Mouse (Mus musculus) frontal cortex, adult 2 months (tissue): Measurements from ENCODE around the gene Cadps2. TPM values are rescaled to one million over a fixed set of nuclear protein-coding genes. Genes with fewer than 3 reads are reported as not detected.

Experiments
- DNase-seq, 2 experiments: peaks; one replicate each; pipeline ENCODE4 v3.0.0; 2022; ENCODE audit warnings: low spot score in 1 of 2; ENCODE audit errors: extremely low spot score in 1 of 2
- polyA plus RNA-seq: library from polyadenylated mRNA; depleted of rRNA; stranded (reverse); fragments of >200 nt; gene quantifications from 2 replicates; pipeline ENCODE4 v1.2.3, GENCODE M21; 2012; rRNA removed

The Cadps2 gene
- 25.8 and 29.4 TPM in 2 replicates for polyA plus RNA-seq

- DNase-seq: peak in 1 of 2 experiments; percentile 25
Measured at GRCm38 (mm10) chr6:23839009-23839811, at the start of gene Cadps2. TSS of gene Cadps2 (minus strand) at chr6:23839421.

GRCm38 (mm10) chr6:23886418-23886817 lies 47.2 kb upstream of the Cadps2 start:
- peak in 1 of 2 experiments; percentile 43 for DNase-seq

- DNase-seq: no peak
Measured at GRCm38 (mm10) chr6:23876765-23877408, 37.7 kb upstream of the Cadps2 start.

GRCm38 (mm10) chr6:23876363-23876762 lies 37.1 kb upstream of the Cadps2 start:
- DNase-seq: no peak

GRCm38 (mm10) chr6:23873812-23874211 lies 34.6 kb upstream of the Cadps2 start:
- no peak for DNase-seq

GRCm38 (mm10) chr6:23873231-23873630 lies 34.0 kb upstream of the Cadps2 start:
- no peak for DNase-seq

GRCm38 (mm10) chr6:23869971-23870370 lies 30.8 kb upstream of the Cadps2 start:
- DNase-seq: no peak

GRCm38 (mm10) chr6:23866298-23866697 lies 27.1 kb upstream of the Cadps2 start:
- DNase-seq: peak in 1 of 2 experiments; percentile 16

GRCm38 (mm10) chr6:23853464-23853863 lies 14.2 kb upstream of the Cadps2 start:
- peak; percentile 19 to 63 for DNase-seq

GRCm38 (mm10) chr6:23840001-23840400 lies 780 bp upstream of the Cadps2 start:
- no peak for DNase-seq

- no peak for DNase-seq
Measured at GRCm38 (mm10) chr6:23838401-23839008, 716 bp downstream of the Cadps2 start.

GRCm38 (mm10) chr6:23837631-23838030 lies 1.6 kb downstream of the Cadps2 start:
- DNase-seq: no peak

GRCm38 (mm10) chr6:23837127-23837526 lies 2.1 kb downstream of the Cadps2 start:
- no peak for DNase-seq

GRCm38 (mm10) chr6:23836694-23837093 lies 2.5 kb downstream of the Cadps2 start:
- no peak for DNase-seq

- DNase-seq: no peak
Measured at GRCm38 (mm10) chr6:23835552-23835951, 3.7 kb downstream of the Cadps2 start.

- DNase-seq: no peak
Measured at GRCm38 (mm10) chr6:23830741-23831140, 8.5 kb downstream of the Cadps2 start.

GRCm38 (mm10) chr6:23829338-23829737 lies 9.9 kb downstream of the Cadps2 start:
- no peak for DNase-seq

- no peak for DNase-seq
Measured at GRCm38 (mm10) chr6:23821819-23822218, 17.4 kb downstream of the Cadps2 start.

GRCm38 (mm10) chr6:23810087-23810486 lies 29.1 kb downstream of the Cadps2 start:
- no peak for DNase-seq

- no peak for DNase-seq
Measured at GRCm38 (mm10) chr6:23809344-23809743, 29.9 kb downstream of the Cadps2 start.

- no peak for DNase-seq
Measured at GRCm38 (mm10) chr6:23805333-23805732, 33.9 kb downstream of the Cadps2 start.
